Mouse (Mus musculus): ENCODE measurements around the gene Slc51a. TPM values are rescaled to one million over a fixed set of nuclear protein-coding genes. Genes with fewer than 3 reads are reported as not detected.
A peak's percentile ranks its signal among the peaks of the same experiment; 100 is the strongest.

The Slc51a gene
- total and polyA plus RNA-seq, 3 experiments, result 0.08 to 0.17 TPM; not detected in 1

DNA sequence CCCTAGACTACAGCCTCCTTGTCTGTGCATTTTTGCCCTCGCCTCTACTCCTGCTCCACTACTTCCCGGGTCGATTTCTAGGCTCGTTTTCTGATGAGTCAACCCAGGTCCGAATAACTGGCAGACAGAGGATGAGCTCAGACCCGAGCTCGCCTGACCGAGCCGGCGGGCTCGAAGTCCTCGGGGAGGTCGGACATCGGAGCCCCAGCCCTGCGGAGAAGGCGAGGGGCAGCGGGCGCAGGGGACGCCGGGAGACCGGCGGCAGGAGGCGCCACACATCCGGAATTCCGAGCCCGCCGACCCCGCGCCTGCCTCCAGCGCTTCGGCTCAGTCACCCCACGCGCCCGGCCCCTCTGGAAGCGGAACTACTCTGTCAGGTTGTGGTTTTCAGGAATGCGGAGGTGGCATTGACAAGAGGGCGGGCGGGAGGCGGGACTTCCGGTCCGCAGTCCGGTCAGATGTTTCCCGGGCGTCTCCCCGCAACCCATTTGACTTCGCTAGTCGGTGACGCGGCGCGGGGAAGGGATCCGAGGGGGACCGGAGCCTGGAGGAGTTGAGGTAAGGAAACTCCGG, 57.1 kb downstream of the Slc51a start, which contains the start of gene Pcyt1a (continued):
- peak; percentile 67 for TF ChIP-seq MEF2A (IDR thresholded peaks at IDR 0.05; ENCODE audit: borderline replicate concordance, low read depth, low read length)
- peak; percentile 91 for TF ChIP-seq ELF1 (IDR thresholded peaks at IDR 0.05; ENCODE audit: low read depth, low read length)
- peak; percentile 88 for TF ChIP-seq HCFC1 (IDR thresholded peaks at IDR 0.05; ENCODE audit: low read depth, low read length)
- no peak for TF ChIP-seq MAFK (IDR thresholded peaks at IDR 0.05; ENCODE audit: insufficient replicate concordance, low read length)
- peak; percentile 52; the same call in 1 of the 2 replicates for TF ChIP-seq ETS1 (conservative IDR thresholded peaks at IDR 0.05; ENCODE audit: low read depth, low read length)
- TF ChIP-seq TCF12 (IDR thresholded peaks at IDR 0.05; ENCODE audit: low read depth, low read length), result peak; percentile 88
- TF ChIP-seq SIN3A (IDR thresholded peaks at IDR 0.05; ENCODE audit: low read length), result peak; percentile 94
- peak; percentile 74; the same call in 1 of the 2 replicates for TF ChIP-seq KAT2A (IDR thresholded peaks at IDR 0.05; ENCODE audit: insufficient replicate concordance, low read length)
- peak; percentile 97 for TF ChIP-seq UBTF (IDR thresholded peaks at IDR 0.05; ENCODE audit: low read depth, low read length)
- peak; percentile 10; the same call in 1 of the 2 replicates for TF ChIP-seq IRF4 (IDR thresholded peaks at IDR 0.05; ENCODE audit: low read depth, low read length)

DNA sequence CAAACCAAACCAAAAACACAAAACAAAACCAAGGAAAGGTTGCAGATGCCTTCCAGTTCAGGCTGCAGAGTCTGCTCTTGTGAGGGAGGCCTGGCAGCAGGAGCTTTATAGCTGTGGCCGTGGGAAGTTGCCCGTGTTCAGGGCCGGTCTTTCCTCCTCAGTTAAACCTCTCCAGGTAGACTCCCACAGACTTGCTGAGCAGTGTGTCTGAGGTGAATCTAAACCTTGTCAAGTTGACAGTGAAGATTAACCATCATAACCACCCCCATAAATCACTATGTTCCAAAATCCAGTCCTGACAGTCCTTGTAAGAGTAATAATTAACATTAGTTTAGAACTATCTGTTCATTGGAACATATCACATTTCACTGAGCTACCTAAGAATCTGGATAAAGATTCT, 60.2 kb downstream of the Slc51a start:
- no peak overlapping the region for H3K9ac ChIP-seq (ENCODE audit: insufficient read depth, low read depth)
- H3K4me3 ChIP-seq (replicated peaks in 1 of 3; ENCODE audit: low read depth in 2 of 3, low read length in 2 of 3, poor library complexity in 1 of 3), result no peak overlapping the region
- dilution Hi-C loops (cut with MboI; ENCODE audit: extremely low pct_ligation_motif_present, extremely low pct_unique_long_range_greater_than_20kb, low sequenced_read_pairs), result no loop called here
- DNase-seq (ENCODE audit: extremely low read depth), result no peak
- H3K36me3 ChIP-seq (replicated peaks in 1 of 2; ENCODE audit: control insufficient read depth in 1 of 2, insufficient read depth in 1 of 2, low read length in 1 of 2), result no peaks in the 10 kb centered on the region
- H3K4me2 ChIP-seq (ENCODE audit: insufficient read depth, low read depth, poor library complexity, severe bottlenecking), result no peak overlapping the region
- H3K27me3 ChIP-seq (replicated peaks), result no peaks in the 10 kb centered on the region
- no peak overlapping the region for H3K27ac ChIP-seq (ENCODE audit: insufficient read depth, low read depth)
- in situ Hi-C loops (cut with MboI; ENCODE audit: low pct_ligation_motif_present, low pct_unique_long_range_greater_than_20kb, low sequenced_read_pairs), result no loop called here
- TF ChIP-seq MAFK (IDR thresholded peaks at IDR 0.05; ENCODE audit: insufficient replicate concordance, low read length) (no peak), SIN3A (IDR thresholded peaks at IDR 0.05; ENCODE audit: low read length) (no peak)
- H3K9me3 ChIP-seq (replicated peaks; ENCODE audit: low read length), result no peaks in the 10 kb centered on the region
- H3K4me1 ChIP-seq (ENCODE audit: control insufficient read depth in 1 of 2, insufficient read depth in 2 of 2), result peaks cover 0 to 17% of the 10 kb centered on the region in 2 experiments; a peak in 2 of 4 replicates
- H3K79me2 ChIP-seq (replicated peaks; ENCODE audit: control insufficient read depth, extremely low read depth, insufficient read depth, poor library complexity, severe bottlenecking), result no peaks in the 10 kb centered on the region

Other genes starting within 250 kb of the Slc51a start
- gene Fbxo45, start 240.7 kb downstream of the Slc51a start, total RNA-seq (2012; rRNA removed), result 22.4 and 24.0 TPM in 2 replicates
- gene Fbxo45, start 240.7 kb downstream of the Slc51a start, total RNA-seq (2014; rRNA removed), result 24.4 and 25.4 TPM in 2 replicates
- gene Fbxo45, start 240.7 kb downstream of the Slc51a start, polyA plus RNA-seq (2012; ENCODE audit: insufficient read length, low read depth), result 20.0 and 21.4 TPM in 2 replicates
- gene Wdr53, start 240.7 kb downstream of the Slc51a start, total RNA-seq (2012; rRNA removed), result 22.7 and 26.1 TPM in 2 replicates
- 56.4 and 57.3 TPM in 2 replicates for gene Wdr53, start 240.7 kb downstream of the Slc51a start, total RNA-seq (2014; rRNA removed)
- gene Wdr53, start 240.7 kb downstream of the Slc51a start, polyA plus RNA-seq (2012; ENCODE audit: insufficient read length, low read depth), result 28.6 and 38.9 TPM in 2 replicates
- not detected in 2 replicates for gene Smco1, start 216.4 kb downstream of the Slc51a start, total RNA-seq (2012; rRNA removed)
- gene Smco1, start 216.4 kb downstream of the Slc51a start, total RNA-seq (2014; rRNA removed), result not detected in 2 replicates
- not detected in 2 replicates for gene Smco1, start 216.4 kb downstream of the Slc51a start, polyA plus RNA-seq (2012; ENCODE audit: insufficient read length, low read depth)
- gene Rnf168, start 210.4 kb downstream of the Slc51a start, total RNA-seq (2012; rRNA removed), result 22.2 and 23.9 TPM in 2 replicates
- gene Rnf168, start 210.4 kb downstream of the Slc51a start, total RNA-seq (2014; rRNA removed), result 37.9 and 40.7 TPM in 2 replicates
- 20.5 TPM in 2 replicates for gene Rnf168, start 210.4 kb downstream of the Slc51a start, polyA plus RNA-seq (2012; ENCODE audit: insufficient read length, low read depth)
- gene Ubxn7, start 155.6 kb downstream of the Slc51a start, total RNA-seq (2012; rRNA removed), result 18.5 and 26.8 TPM in 2 replicates
- gene Ubxn7, start 155.6 kb downstream of the Slc51a start, total RNA-seq (2014; rRNA removed), result 28.0 and 32.8 TPM in 2 replicates
- 25.7 and 32.5 TPM in 2 replicates for gene Ubxn7, start 155.6 kb downstream of the Slc51a start, polyA plus RNA-seq (2012; ENCODE audit: insufficient read length, low read depth)
- 0.25 and 0.29 TPM in 2 replicates for gene Tm4sf19, start 87.4 kb downstream of the Slc51a start, total RNA-seq (2012; rRNA removed)
- gene Tm4sf19, start 87.4 kb downstream of the Slc51a start, total RNA-seq (2014; rRNA removed), result 0.45 and 0.78 TPM in 2 replicates
- 0.52 and 1.3 TPM in 2 replicates for gene Tm4sf19, start 87.4 kb downstream of the Slc51a start, polyA plus RNA-seq (2012; ENCODE audit: insufficient read length, low read depth)
- gene Tctex1d2, start 68.2 kb downstream of the Slc51a start, total RNA-seq (2012; rRNA removed), result not detected in 2 replicates
- not detected in 2 replicates for gene Tctex1d2, start 68.2 kb downstream of the Slc51a start, total RNA-seq (2014; rRNA removed)
- gene Tctex1d2, start 68.2 kb downstream of the Slc51a start, polyA plus RNA-seq (2012; ENCODE audit: insufficient read length, low read depth), result not detected in 2 replicates
- 16.4 and 17.0 TPM in 2 replicates for gene Pcyt1a, start 57.0 kb downstream of the Slc51a start, total RNA-seq (2012; rRNA removed)
- 20.3 and 21.1 TPM in 2 replicates for gene Pcyt1a, start 57.0 kb downstream of the Slc51a start, total RNA-seq (2014; rRNA removed)
- 25.7 and 28.1 TPM in 2 replicates for gene Pcyt1a, start 57.0 kb downstream of the Slc51a start, polyA plus RNA-seq (2012; ENCODE audit: insufficient read length, low read depth)
- not detected in 2 replicates for gene Zdhhc19, start 8.4 kb upstream of the Slc51a start, total RNA-seq (2012; rRNA removed)
- gene Zdhhc19, start 8.4 kb upstream of the Slc51a start, total RNA-seq (2014; rRNA removed), result not detected in 2 replicates
- gene Zdhhc19, start 8.4 kb upstream of the Slc51a start, polyA plus RNA-seq (2012; ENCODE audit: insufficient read length, low read depth), result not detected in 2 replicates
- gene Tfrc, start 121.0 kb upstream of the Slc51a start, total RNA-seq (2012; rRNA removed), result 328 and 358 TPM in 2 replicates
- gene Tfrc, start 121.0 kb upstream of the Slc51a start, total RNA-seq (2014; rRNA removed), result 840 and 921 TPM in 2 replicates
- 186 and 190 TPM in 2 replicates for gene Tfrc, start 121.0 kb upstream of the Slc51a start, polyA plus RNA-seq (2012; ENCODE audit: insufficient read length, low read depth)
- 31.9 and 35.9 TPM in 2 replicates for gene Tnk2, start 156.0 kb upstream of the Slc51a start, total RNA-seq (2012; rRNA removed)
- gene Tnk2, start 156.0 kb upstream of the Slc51a start, total RNA-seq (2014; rRNA removed), result 14.7 and 18.8 TPM in 2 replicates
- 62.2 and 67.7 TPM in 2 replicates for gene Tnk2, start 156.0 kb upstream of the Slc51a start, polyA plus RNA-seq (2012; ENCODE audit: insufficient read length, low read depth)
- gene Muc4, start 248.0 kb upstream of the Slc51a start, total RNA-seq (2012; rRNA removed), result 0.21 and 0.51 TPM in 2 replicates
- gene Muc4, start 248.0 kb upstream of the Slc51a start, total RNA-seq (2014; rRNA removed), result 0.09 TPM in 1 of 2 replicates, not detected in the other
- gene Muc4, start 248.0 kb upstream of the Slc51a start, polyA plus RNA-seq (2012; ENCODE audit: insufficient read length, low read depth), result 0.34 and 0.44 TPM in 2 replicates